Mouse (Mus musculus) adrenal gland, postnatal 14 days (tissue): ENCODE results near the gene Oaz3. TPM values are rescaled to one million over a fixed set of nuclear protein-coding genes. Genes with fewer than 3 reads are reported as not detected.

Source experiments
- DNase-seq: peaks from one replicate; pipeline ENCODE4 v3.0.0; 2021; ENCODE audit warnings: mixed read lengths
- total RNA-seq: library from RNA; stranded (reverse); gene quantifications from 2 replicates; pipeline ENCODE4 v1.2.3, GENCODE M21; 2021

The Oaz3 gene
- total RNA-seq, 1 experiment from 2014 or later: not detected

- peak; percentile 91 for DNase-seq
These were observed 12.8 kb upstream of the Oaz3 start for GRCm38 (mm10) chr3:94456529-94457000.

GRCm38 (mm10) chr3:94449377-94449776 lies 5.7 kb upstream of the Oaz3 start:
- no peak for DNase-seq

GRCm38 (mm10) chr3:94442951-94443596 lies 641 bp downstream of the Oaz3 start, which contains the start of gene Mrpl9:
Gene Mrpl9, plus strand, starts transcription at chr3:94443318.
- peak; percentile 97 for DNase-seq

GRCm38 (mm10) chr3:94441182-94441581 lies 2.5 kb downstream of the Oaz3 start:
- DNase-seq: no peak

GRCm38 (mm10) chr3:94436420-94436819 lies 7.3 kb downstream of the Oaz3 start:
- DNase-seq: no peak

- no peak for DNase-seq
These were observed 9.4 kb downstream of the Oaz3 start for GRCm38 (mm10) chr3:94434305-94434704.

GRCm38 (mm10) chr3:94430980-94431379 lies 12.7 kb downstream of the Oaz3 start:
- no peak for DNase-seq

- DNase-seq: peak; percentile 97
These were observed 30.6 kb downstream of the Oaz3 start, which contains the start of gene Tdrkh for GRCm38 (mm10) chr3:94413031-94413679. Gene Tdrkh, plus strand, starts transcription at chr3:94413273.

- DNase-seq: no peak
These were observed 31.2 kb downstream of the Oaz3 start for GRCm38 (mm10) chr3:94412530-94412929.

- DNase-seq: no peak
These were observed 38.2 kb downstream of the Oaz3 start for GRCm38 (mm10) chr3:94405561-94405960.

GRCm38 (mm10) chr3:94404366-94405054 lies 39.2 kb downstream of the Oaz3 start:
- DNase-seq: no peak

- DNase-seq: no peak
These were observed 41.3 kb downstream of the Oaz3 start for GRCm38 (mm10) chr3:94402451-94402850.

- DNase-seq: no peak
These were observed 43.9 kb downstream of the Oaz3 start for GRCm38 (mm10) chr3:94399663-94400310.

- peak; percentile 58 for DNase-seq
These were observed 44.7 kb downstream of the Oaz3 start for GRCm38 (mm10) chr3:94398943-94399481.

- DNase-seq: no peak
These were observed 45.5 kb downstream of the Oaz3 start, which contains the start of gene Lingo4 for GRCm38 (mm10) chr3:94398217-94398616. Gene Lingo4, plus strand, starts transcription at chr3:94398517.

GRCm38 (mm10) chr3:94396851-94397250 lies 46.9 kb downstream of the Oaz3 start:
- no peak for DNase-seq

GRCm38 (mm10) chr3:94396336-94396735 lies 47.4 kb downstream of the Oaz3 start:
- DNase-seq: no peak

- no peak for DNase-seq
These were observed 50.7 kb downstream of the Oaz3 start for GRCm38 (mm10) chr3:94393049-94393448.

- DNase-seq: no peak
These were observed 51.6 kb downstream of the Oaz3 start for GRCm38 (mm10) chr3:94392128-94392527.

GRCm38 (mm10) chr3:94391001-94391400 lies 52.7 kb downstream of the Oaz3 start:
- DNase-seq: no peak

GRCm38 (mm10) chr3:94389420-94389819 lies 54.3 kb downstream of the Oaz3 start:
- DNase-seq: no peak

GRCm38 (mm10) chr3:94388047-94388446 lies 55.7 kb downstream of the Oaz3 start:
- no peak for DNase-seq
